In genomic region chr3:94260598-94260997, GRCm38 (mm10) we compare ENCODE assay signal across 10 mouse cellular contexts. TPM values are rescaled to one million over a fixed set of nuclear protein-coding genes. Genes with fewer than 3 reads are reported as not detected.
DNase-seq lines count a peak whose midpoint lies in the region; ATAC-seq and TF ChIP-seq lines count a peak whose summit lies in the region.
"Had no signal": no experiment of that assay in that cellular context is flagged by ENCODE, and none has a peak within 500 bp of the region (broad histone marks: within the 10 kb centered on the region; RNA-seq: fewer than 3 reads in every experiment).

No protein-coding gene starts in this region.

- H3K36me3 ChIP-seq in forebrain, embryonic 16.5 days (ENCODE audit: control insufficient read depth, insufficient read depth) = no peaks in the 10 kb centered on the region
- H3K36me3 ChIP-seq: limb, embryonic 12.5 days had no signal

- no peak overlapping the region for H3K4me2 ChIP-seq in forebrain, embryonic 16.5 days (ENCODE audit: low read length)
- H3K4me2 ChIP-seq: limb, embryonic 12.5 days had no signal

- H3K27ac ChIP-seq in gastrocnemius, adult 2 months = no peak overlapping the region
- no peak overlapping the region for H3K27ac ChIP-seq in forebrain, embryonic 16.5 days (ENCODE audit: low read length)
- H3K27ac ChIP-seq: limb, embryonic 12.5 days had no signal

- no peak overlapping the region for H3K4me3 ChIP-seq in gastrocnemius, adult 2 months
- H3K4me3 ChIP-seq in forebrain, embryonic 16.5 days (replicated peaks; ENCODE audit: low read length) = no peak overlapping the region
- H3K4me3 ChIP-seq: limb, embryonic 12.5 days had no signal

- ATAC-seq in forebrain, embryonic 16.5 days = peak; percentile 68

- no peaks in the 10 kb centered on the region for H3K4me1 ChIP-seq in forebrain, embryonic 16.5 days (replicated peaks; ENCODE audit: control insufficient read depth, insufficient read depth, low read length)
- H3K4me1 ChIP-seq: limb, embryonic 12.5 days had no signal

- no peak overlapping the region for H3K9ac ChIP-seq in forebrain, embryonic 16.5 days (replicated peaks; ENCODE audit: low read depth, low read length)
- H3K9ac ChIP-seq: limb, embryonic 12.5 days had no signal

- H3K9me3 ChIP-seq in forebrain, embryonic 16.5 days (ENCODE audit: control insufficient read depth, low read length) = no peaks in the 10 kb centered on the region
- H3K9me3 ChIP-seq: limb, embryonic 12.5 days had no signal

- H3K27me3 ChIP-seq in forebrain, embryonic 16.5 days (replicated peaks; ENCODE audit: control insufficient read depth, insufficient read depth, low read length) = no peaks in the 10 kb centered on the region
- H3K27me3 ChIP-seq: limb, embryonic 12.5 days had no signal

- DNase-seq in gastrocnemius, adult 2 months = no peak
- no peak for DNase-seq in gastrocnemius, postnatal 14 days
- DNase-seq in right cerebral cortex, adult 18-20 months = peak; percentile 11
- DNase-seq in right cerebral cortex, postnatal 4 days = no peak
- peak; percentile 42 for DNase-seq in retina, embryonic 14.5 days (ENCODE audit: low spot score)
- DNase-seq in T-cell, adult 2 months (ENCODE audit: low spot score) = no peak
- no peak for DNase-seq in yolk sac, embryonic 10.5 days (ENCODE audit: low spot score)

- TF ChIP-seq CTCF in gastrocnemius, adult 2 months (IDR thresholded peaks at IDR 0.05) = peak; percentile 12; the same call in 1 of the 2 replicates

- WGBS in forebrain, embryonic 16.5 days = 58% methylated on average over 6 of the region's 6 CpGs

- intact Hi-C loops in gastrocnemius, adult 2 months (cut with DNase I) = no loop called here
- intact Hi-C loops in gastrocnemius, postnatal 14 days (cut with DNase I; ENCODE audit: low total_unique reads) = no loop called here

RNA-seq across cellular contexts. Expression of gene Gm4778, which starts 3.2 kb away (rescaled TPM):
- total RNA-seq in gastrocnemius, adult 2 months (2021) = not detected
- total RNA-seq in gastrocnemius, postnatal 14 days (2021) = not detected
- polyA plus RNA-seq in forebrain, embryonic 16.5 days (2015; fragmentation: Nextera tagmentation; extraction: Ambion mirVana) = not detected in 2 replicates
- polyA plus RNA-seq: limb, embryonic 12.5 days; stomach, embryonic 14.5 days had no signal

RNA-seq across cellular contexts. Expression of gene Them4, which starts 49.3 kb away (rescaled TPM):
- total RNA-seq in gastrocnemius, adult 2 months (2021) = 10 to 100 TPM in 1 of 2 experiments, 1 to 10 TPM in 1; 7.5 to 10.8 TPM
- 1 to 10 TPM; 6.5 to 6.7 TPM for total RNA-seq in gastrocnemius, postnatal 14 days (2021)
- polyA plus RNA-seq in forebrain, embryonic 16.5 days (2015; fragmentation: Nextera tagmentation; extraction: Ambion mirVana) = 35.0 and 41.4 TPM in 2 replicates

Comparison
In these comparisons a context has a peak if more than half of its experiments do, and no peak if none do; other contexts are left out.
1. DNase-seq: peak in right cerebral cortex, adult 18-20 months (single experiment) and retina, embryonic 14.5 days (single experiment); none in gastrocnemius, adult 2 months (single experiment), gastrocnemius, postnatal 14 days (single experiment), right cerebral cortex, postnatal 4 days (single experiment), T-cell, adult 2 months (single experiment) and yolk sac, embryonic 10.5 days (single experiment).